Mouse (Mus musculus) heart, postnatal 0 days (tissue): ENCODE results near the gene Btd.

ENCODE experiments used
- CTCF ChIP-seq: IDR thresholded peaks from 2 replicates; pipeline ENCODE4 v1.5.1; 2016; ENCODE audit warnings: antibody characterized with exemption, control low read depth, low read depth
- EP300 ChIP-seq: IDR thresholded peaks from 2 replicates; pipeline ENCODE4 v1.6.1; 2016; ENCODE audit warnings: antibody characterized with exemption, low read depth

DNA sequence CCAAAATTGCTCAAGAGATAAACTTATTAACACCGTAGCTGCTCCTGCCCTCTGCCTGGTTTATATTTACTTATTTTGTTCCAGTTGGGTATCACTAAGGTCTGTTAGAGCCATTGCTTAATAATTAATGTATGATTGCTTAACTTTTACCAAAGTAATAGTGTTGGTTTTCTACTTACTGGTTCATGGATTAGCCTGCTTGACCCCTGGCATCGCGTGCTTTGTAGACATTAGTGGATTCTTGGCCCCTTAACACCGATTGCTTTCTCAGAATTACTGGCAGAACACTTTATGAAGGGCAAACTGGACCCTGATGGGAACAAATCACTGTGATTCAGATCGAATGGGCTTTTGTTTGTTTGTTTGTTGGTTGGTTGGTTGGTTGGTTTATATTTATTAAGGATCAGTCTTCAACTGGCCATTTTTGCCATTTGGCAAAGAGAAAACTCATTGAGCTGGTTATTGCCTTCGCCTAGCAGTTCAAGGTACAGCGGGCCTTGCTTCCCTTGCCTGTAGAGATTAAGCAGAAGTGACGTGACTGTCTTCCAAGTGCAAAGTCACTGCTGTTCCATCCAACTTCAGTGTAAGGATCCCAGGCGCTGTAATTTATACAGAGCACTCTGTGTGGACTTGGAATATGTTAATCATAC is 803 bp downstream of the Btd start:
- no peak for TF ChIP-seq CTCF
- no peak for TF ChIP-seq EP300
